Mouse (Mus musculus) gonadal fat pad, adult 2 months (tissue): Measurements from ENCODE around the gene Vmn1r225. TPM values are rescaled to one million over a fixed set of nuclear protein-coding genes. Genes with fewer than 3 reads are reported as not detected.
"Not testable (repeated sequence)": the region's sequence is repeated elsewhere in the genome, so short reads cannot be mapped to it uniquely, and the experiment has no call there.

ENCODE experiments used
- DNase-seq: peaks from one replicate; pipeline ENCODE4 v3.0.0-alpha.2; 2012; ENCODE audit warnings: low read depth
- polyA plus RNA-seq: library from polyadenylated mRNA; depleted of rRNA; stranded (reverse); fragments of >200 nt; gene quantifications from 2 replicates; pipeline ENCODE4 v1.2.3, GENCODE M21; 2012; rRNA removed

The Vmn1r225 gene
- polyA plus RNA-seq, result not detected in 2 replicates

DNA sequence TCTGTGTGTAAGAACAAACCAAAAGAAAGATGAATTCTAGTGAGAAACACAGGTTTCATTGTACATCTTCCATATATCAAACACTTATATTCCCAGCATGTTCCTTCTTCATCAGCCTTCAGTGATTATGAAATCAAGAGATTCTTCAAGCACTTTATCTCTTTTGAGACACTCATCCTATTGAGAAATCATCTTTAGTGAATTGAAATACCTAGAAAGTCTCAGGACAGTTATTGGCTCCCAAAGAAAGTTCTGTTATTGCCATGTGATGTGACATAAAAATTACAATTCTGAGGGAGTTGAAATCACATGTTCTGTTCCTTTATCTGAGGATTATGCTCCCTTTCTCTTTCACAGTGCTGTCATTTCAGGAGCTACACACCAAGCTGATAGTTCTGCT, at the start of gene Vmn1r225:
Vmn1r225 (plus strand) TSS at position 301 of the 400 bp plus-strand sequence.
- DNase-seq, result no peak

DNA sequence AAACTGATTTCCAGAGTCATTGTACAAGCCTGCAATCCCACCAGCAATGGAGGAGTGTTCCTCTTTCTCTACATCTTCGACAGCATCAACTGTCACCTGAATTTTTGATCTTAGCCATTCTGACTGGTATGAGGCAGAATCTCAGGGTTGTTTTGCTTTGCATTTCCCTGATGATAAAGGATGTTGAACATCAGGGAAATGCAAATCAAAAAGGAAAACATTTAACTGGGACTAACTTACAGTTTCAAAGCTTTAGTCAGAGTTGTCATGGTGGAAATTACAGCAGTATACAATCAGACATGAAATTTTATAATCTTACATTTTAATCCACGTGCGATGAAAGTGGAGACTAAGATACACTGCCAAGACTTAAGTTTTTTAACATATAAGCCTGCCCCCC, 24.6 kb upstream of the Vmn1r225 start:
- no peak for DNase-seq

DNA sequence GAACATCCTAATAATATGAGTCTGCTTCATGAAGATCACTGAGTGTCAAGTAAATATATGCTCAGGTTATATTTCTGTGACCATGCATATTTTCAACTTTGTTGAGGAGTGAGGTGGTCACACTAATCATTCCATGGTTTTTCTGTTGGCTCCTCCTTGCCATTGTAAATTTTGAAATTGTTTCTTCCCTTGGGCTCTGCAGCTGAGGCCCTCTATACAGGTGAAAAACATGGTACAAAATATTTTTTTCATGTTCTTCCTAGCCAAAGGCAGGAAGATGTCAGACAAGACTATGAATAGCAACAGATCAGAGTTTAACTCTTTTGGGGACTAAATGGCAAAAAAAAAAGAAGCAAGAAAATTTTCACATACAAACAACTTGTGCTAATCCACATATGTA, 16.7 kb upstream of the Vmn1r225 start, which contains the start of gene Vmn2r108:
Vmn2r108 (minus strand) TSS at position 101 of the 400 bp plus-strand sequence.
- DNase-seq, result no peak

DNA sequence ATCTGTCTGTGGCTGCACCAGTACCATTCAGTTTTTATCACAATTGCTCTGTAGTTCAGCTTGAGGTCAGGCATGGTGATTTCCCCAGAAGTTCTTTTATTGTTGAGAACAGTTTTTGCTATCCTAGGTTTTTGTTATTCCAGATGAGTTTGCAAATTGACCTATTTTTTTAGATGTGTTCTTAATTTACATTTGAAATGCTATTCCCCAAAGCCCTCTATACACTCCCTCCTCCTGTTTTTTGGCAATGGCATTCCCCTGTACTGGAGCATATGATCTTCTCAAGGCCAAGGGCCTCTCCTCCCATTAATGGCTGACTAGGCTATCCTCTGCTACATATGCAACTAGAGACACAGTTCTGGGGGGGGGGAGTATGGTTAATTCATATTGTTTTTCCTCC, 10.3 kb downstream of the Vmn1r225 start:
- not testable (repeated sequence) for DNase-seq

Other genes starting within 250 kb of the Vmn1r225 start
- not detected in 2 replicates for gene Vmn2r106, start 212.6 kb upstream of the Vmn1r225 start, polyA plus RNA-seq
- not detected in 2 replicates for gene Vmn2r107, start 152.9 kb upstream of the Vmn1r225 start, polyA plus RNA-seq
- not detected in 2 replicates for gene Vmn1r224, start 84.0 kb upstream of the Vmn1r225 start, polyA plus RNA-seq
- gene Vmn2r108, start 16.8 kb upstream of the Vmn1r225 start, polyA plus RNA-seq, result not detected in 2 replicates
- not detected in 2 replicates for gene Vmn2r109, start 66.6 kb downstream of the Vmn1r225 start, polyA plus RNA-seq
- gene Vmn2r110, start 98.3 kb downstream of the Vmn1r225 start, polyA plus RNA-seq, result not detected in 2 replicates
- gene Fpr-rs3, start 126.7 kb downstream of the Vmn1r225 start, polyA plus RNA-seq, result not detected in 2 replicates
- not detected in 2 replicates for gene Vmn1r226, start 184.7 kb downstream of the Vmn1r225 start, polyA plus RNA-seq
- gene Vmn1r227, start 231.7 kb downstream of the Vmn1r225 start, polyA plus RNA-seq, result not detected in 2 replicates